Mouse (Mus musculus) midbrain, embryonic 10.5 days (tissue): ENCODE measurements around the gene Acsl3. TPM values are rescaled to one million over a fixed set of nuclear protein-coding genes. Genes with fewer than 3 reads are reported as not detected.

Source experiments
- DNase-seq: peaks from one replicate; pipeline ENCODE4 v3.0.0-alpha.2; 2017; ENCODE audit warnings: low spot score
- H3K27ac ChIP-seq: fragments of 300-500 bp; sonication (generic); replicated peaks from 2 replicates; pipeline ENCODE4 v1.5.1; 2016; ENCODE audit warnings: mild to moderate bottlenecking
- H3K27me3 ChIP-seq: fragments of 300-500 bp; sonication (generic); 2 replicates; pipeline ENCODE4 v1.6.1; 2016; ENCODE audit warnings: low read depth, mild to moderate bottlenecking; ENCODE audit not compliant: poor library complexity, severe bottlenecking
- H3K36me3 ChIP-seq: fragments of 300-500 bp; sonication (generic); 2 replicates; pipeline ENCODE4 v1.6.1; 2016; ENCODE audit warnings: mild to moderate bottlenecking, moderate library complexity
- H3K4me1 ChIP-seq: fragments of 300-500 bp; sonication (generic); 2 replicates; pipeline ENCODE4 v1.6.1; 2016
- H3K4me3 ChIP-seq: fragments of 300-500 bp; sonication (generic); 2 replicates; pipeline ENCODE4 v1.5.1; 2016; ENCODE audit warnings: mild to moderate bottlenecking, moderate library complexity
- H3K9me3 ChIP-seq: fragments of 300-500 bp; sonication (generic); replicated peaks from 2 replicates; pipeline ENCODE4 v1.6.1; 2016; ENCODE audit warnings: mild to moderate bottlenecking
- WGBS: fragments of 180-500 bp; shearing (Covaris S2); methylation state at CpG from one replicate; pipeline ENCODE4 v1.1.7; 2016; 5-methylcytosine and 5-hydroxymethylcytosine counted together
- polyA plus RNA-seq: library from polyadenylated mRNA; unstranded; fragments of >200 nt; fragmentation: Nextera tagmentation; extraction: Ambion mirVana; gene quantifications from 2 replicates; pipeline ENCODE4 v1.2.1, GENCODE M21; 2016

Gene Acsl3
- polyA plus RNA-seq, 1 experiment from 2014 or later: 82.3 TPM

DNA sequence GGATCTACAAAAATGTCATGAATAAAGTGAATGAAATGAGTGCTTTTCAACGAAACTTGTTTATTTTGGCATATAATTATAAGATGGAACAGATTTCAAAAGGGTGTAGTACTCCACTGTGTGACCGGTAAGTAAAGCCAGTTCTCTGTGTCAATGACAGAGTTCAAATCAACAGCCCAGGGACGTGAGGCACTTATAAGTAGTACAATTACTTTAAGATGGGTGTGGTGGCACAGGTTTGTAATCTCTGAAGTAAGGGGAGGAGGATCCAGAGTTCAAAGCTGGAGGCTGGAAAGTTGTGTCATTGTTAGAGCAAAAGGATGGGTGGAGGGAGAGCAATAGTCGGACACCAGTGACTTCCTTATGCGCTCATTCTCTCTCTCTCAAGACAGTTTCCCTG is 39.3 kb downstream of the Acsl3 start:
- DNase-seq: no peak
- Histone ChIP-seq H3K4me1 (no peaks in the 10 kb centered on the region), H3K27me3 (no peaks in the 10 kb centered on the region), H3K27ac (no peak overlapping the region), H3K36me3 (peaks cover 95% of the 10 kb centered on the region), H3K4me3 (no peak overlapping the region), H3K9me3 (no peaks in the 10 kb centered on the region)
- WGBS: 87% methylated on average over 5 of the region's 5 CpGs

GRCm38 (mm10) chr1:78698138-78698537 is 40.5 kb downstream of the Acsl3 start:
- no peak for DNase-seq
- H3K9me3 ChIP-seq: no peaks in the 10 kb centered on the region
- no peak overlapping the region for H3K4me3 ChIP-seq
- H3K27me3 ChIP-seq: no peaks in the 10 kb centered on the region
- WGBS: 80% methylated on average over 6 of the region's 6 CpGs
- no peak overlapping the region for H3K27ac ChIP-seq
- H3K4me1 ChIP-seq: no peaks in the 10 kb centered on the region
- H3K36me3 ChIP-seq: peaks cover 95% of the 10 kb centered on the region

DNA sequence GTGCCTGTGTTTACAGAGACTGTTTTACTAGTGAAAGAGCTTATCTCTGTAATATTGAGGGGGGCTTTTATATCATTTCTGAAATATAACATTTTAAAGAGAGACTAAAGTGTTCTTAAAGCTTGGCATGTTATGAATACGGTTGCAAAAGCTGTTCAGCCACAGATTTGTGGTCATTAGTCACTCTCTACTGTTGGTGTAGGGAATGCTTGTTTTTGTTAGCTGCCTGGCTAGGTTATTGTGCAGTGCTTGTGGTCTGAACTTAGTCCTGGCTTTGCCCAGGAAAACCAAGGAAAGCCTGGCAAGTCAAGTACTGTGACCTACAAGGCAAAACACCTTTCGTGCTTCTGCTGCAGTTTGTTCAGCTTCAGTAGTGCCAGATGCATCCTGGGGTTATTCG is 44.1 kb downstream of the Acsl3 start:
- Histone ChIP-seq H3K36me3 (peaks cover 96% of the 10 kb centered on the region), H3K4me1 (no peaks in the 10 kb centered on the region), H3K27me3 (no peaks in the 10 kb centered on the region), H3K27ac (no peak overlapping the region), H3K4me3 (no peak overlapping the region), H3K9me3 (no peaks in the 10 kb centered on the region)
- DNase-seq: no peak
- WGBS: 95% methylated on average over 3 of the region's 3 CpGs

- DNase-seq: no peak
- no peaks in the 10 kb centered on the region for H3K27me3 ChIP-seq
- no peaks in the 10 kb centered on the region for H3K4me1 ChIP-seq
- WGBS: 92% methylated on average over 14 of the region's 14 CpGs
- H3K36me3 ChIP-seq: peaks cover 93% of the 10 kb centered on the region
- H3K9me3 ChIP-seq: no peaks in the 10 kb centered on the region
- H3K27ac ChIP-seq: no peak overlapping the region
- H3K4me3 ChIP-seq: no peak overlapping the region
Observed at GRCm38 (mm10) chr1:78702282-78702963, 44.8 kb downstream of the Acsl3 start.

DNA sequence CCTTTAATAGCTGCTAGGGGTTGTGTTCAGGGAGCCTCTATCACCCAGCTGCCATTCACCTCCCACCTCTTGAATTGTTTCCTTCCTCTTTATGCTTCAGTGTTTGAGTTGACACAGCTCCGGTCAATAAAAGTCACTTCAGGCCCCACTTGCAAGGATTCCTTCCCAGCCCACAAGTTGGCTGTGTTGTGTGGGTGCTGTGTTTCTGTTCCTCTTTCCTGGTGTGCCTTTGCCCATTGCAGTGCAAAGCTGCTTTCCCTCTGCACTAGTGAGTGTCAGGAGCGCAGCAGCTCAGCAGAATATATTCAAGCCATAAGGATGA is 45.3 kb downstream of the Acsl3 start:
- WGBS: 91% methylated on average over 2 of the region's 2 CpGs
- no peak for DNase-seq
- H3K27ac ChIP-seq: no peak overlapping the region
- H3K4me3 ChIP-seq: no peak overlapping the region
- peaks cover 89% of the 10 kb centered on the region for H3K36me3 ChIP-seq
- H3K4me1 ChIP-seq: no peaks in the 10 kb centered on the region
- no peaks in the 10 kb centered on the region for H3K27me3 ChIP-seq
- H3K9me3 ChIP-seq: no peaks in the 10 kb centered on the region

DNA sequence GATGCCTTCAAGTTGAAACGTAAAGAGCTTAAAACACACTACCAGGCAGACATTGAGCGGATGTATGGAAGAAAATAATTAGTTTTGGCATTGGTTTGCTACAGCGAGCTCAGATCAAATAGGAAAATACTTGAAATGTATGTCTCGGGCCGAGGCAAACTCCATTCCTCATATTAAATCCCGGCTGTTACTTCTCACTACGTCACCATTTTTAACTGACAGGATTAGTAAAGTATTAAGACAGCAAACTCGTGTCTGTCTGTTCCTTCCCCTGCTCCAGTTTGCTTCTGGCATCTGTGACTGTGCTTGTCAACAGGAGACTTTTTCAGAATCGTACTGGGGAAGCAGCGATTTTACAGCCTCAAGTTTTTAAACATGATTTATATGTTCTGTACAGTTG is 48.7 kb downstream of the Acsl3 start:
- Histone ChIP-seq H3K27ac (no peak overlapping the region), H3K4me3 (no peak overlapping the region), H3K36me3 (peaks cover 60% of the 10 kb centered on the region), H3K4me1 (no peaks in the 10 kb centered on the region), H3K27me3 (no peaks in the 10 kb centered on the region), H3K9me3 (no peaks in the 10 kb centered on the region)
- WGBS: 92% methylated on average over 10 of the region's 10 CpGs
- DNase-seq: no peak

GRCm38 (mm10) chr1:78707280-78707679 is 49.7 kb downstream of the Acsl3 start:
- peaks cover 51% of the 10 kb centered on the region for H3K36me3 ChIP-seq
- WGBS: 74% methylated on average over 4 of the region's 4 CpGs
- no peak for DNase-seq

GRCm38 (mm10) chr1:78710026-78710425 is 52.4 kb downstream of the Acsl3 start:
- no peaks in the 10 kb centered on the region for H3K4me1 ChIP-seq
- H3K27ac ChIP-seq: no peak overlapping the region
- H3K9me3 ChIP-seq: no peaks in the 10 kb centered on the region
- no peak for DNase-seq
- H3K27me3 ChIP-seq: no peaks in the 10 kb centered on the region
- peaks cover 24% of the 10 kb centered on the region for H3K36me3 ChIP-seq
- no peak overlapping the region for H3K4me3 ChIP-seq

More at GRCm38 (mm10) chr1:78707280-78707679, 49.7 kb downstream of the Acsl3 start:
- H3K4me1 ChIP-seq: no peaks in the 10 kb centered on the region
- H3K4me3 ChIP-seq: no peak overlapping the region
- H3K27ac ChIP-seq: no peak overlapping the region
- H3K27me3 ChIP-seq: no peaks in the 10 kb centered on the region
- no peaks in the 10 kb centered on the region for H3K9me3 ChIP-seq

DNA sequence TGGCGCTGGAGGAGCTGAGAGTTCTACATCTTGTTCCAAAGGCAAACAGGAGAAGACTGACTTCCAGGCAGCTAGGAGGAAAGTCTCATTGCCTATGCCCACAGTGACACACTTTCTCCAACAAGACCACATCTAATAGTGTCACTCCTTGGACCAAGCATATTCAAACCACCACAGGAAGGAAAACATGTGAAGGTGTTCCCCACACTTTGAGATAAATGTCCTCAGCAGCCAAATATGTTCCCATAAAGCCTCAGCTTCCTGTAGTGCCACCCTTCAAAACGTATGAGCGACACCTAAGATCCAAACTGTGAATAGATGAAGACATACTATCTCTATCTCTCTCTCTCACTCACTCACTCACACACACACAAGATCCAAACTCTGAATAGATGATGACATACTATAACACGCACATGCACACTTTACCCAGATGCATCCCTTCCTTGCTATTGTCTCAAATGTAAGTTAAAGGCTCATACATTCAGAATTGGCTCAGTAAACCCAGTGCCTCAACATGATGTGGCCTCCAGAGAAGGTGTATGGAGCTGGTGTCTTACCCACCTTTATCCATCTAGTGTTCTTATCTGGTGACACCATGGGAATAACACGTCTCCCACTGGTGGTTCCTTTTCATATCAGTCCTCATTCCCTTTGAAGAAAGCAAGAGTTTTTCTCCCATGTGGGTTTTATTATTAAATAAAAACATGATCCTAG is 53.1 kb downstream of the Acsl3 start:
- no peak overlapping the region for H3K4me3 ChIP-seq
- peaks cover 16% of the 10 kb centered on the region for H3K36me3 ChIP-seq
- no peaks in the 10 kb centered on the region for H3K4me1 ChIP-seq
- 86% methylated on average over 5 of the region's 5 CpGs for WGBS
- no peak overlapping the region for H3K27ac ChIP-seq
- DNase-seq: no peak
- H3K9me3 ChIP-seq: no peaks in the 10 kb centered on the region
- no peaks in the 10 kb centered on the region for H3K27me3 ChIP-seq

- no peaks in the 10 kb centered on the region for H3K9me3 ChIP-seq
- peak; percentile 77 for DNase-seq
- H3K36me3 ChIP-seq: no peaks in the 10 kb centered on the region
- H3K4me3 ChIP-seq: no peak overlapping the region
- 22% methylated on average over 17 of the region's 17 CpGs for WGBS
- no peaks in the 10 kb centered on the region for H3K4me1 ChIP-seq
- no peaks in the 10 kb centered on the region for H3K27me3 ChIP-seq
- no peak overlapping the region for H3K27ac ChIP-seq
Observed at GRCm38 (mm10) chr1:78724458-78725190, 67.0 kb downstream of the Acsl3 start.

- Histone ChIP-seq H3K27me3 (no peaks in the 10 kb centered on the region), H3K4me3 (no peak overlapping the region), H3K4me1 (no peaks in the 10 kb centered on the region), H3K9me3 (no peaks in the 10 kb centered on the region), H3K27ac (no peak overlapping the region), H3K36me3 (no peaks in the 10 kb centered on the region)
- DNase-seq: no peak
- 82% methylated on average over 3 of the region's 3 CpGs for WGBS
Observed at GRCm38 (mm10) chr1:78725191-78725490, 67.5 kb downstream of the Acsl3 start.

GRCm38 (mm10) chr1:78725617-78726223 is 68.1 kb downstream of the Acsl3 start:
- Histone ChIP-seq H3K9me3 (no peaks in the 10 kb centered on the region), H3K4me1 (no peaks in the 10 kb centered on the region), H3K27ac (0 out of 2 replicates have a peak overlapping the region, but pooled peaks have one; percentile 34), H3K27me3 (no peaks in the 10 kb centered on the region), H3K4me3 (no peak overlapping the region), H3K36me3 (no peaks in the 10 kb centered on the region)
- DNase-seq: peak; percentile 16
- 69% methylated on average over 6 of the region's 6 CpGs for WGBS
